Mouse (Mus musculus) neutrophil, adult 65 days (primary cell): ENCODE measurements around the gene Ecsit. TPM values are rescaled to one million over a fixed set of nuclear protein-coding genes. Genes with fewer than 3 reads are reported as not detected.

Source experiments
- total RNA-seq: library from RNA; stranded (reverse); gene quantifications from 2 replicates; pipeline ENCODE4 v1.2.4, GENCODE M21; 2023

Gene Ecsit
- total RNA-seq, result 5.1 and 5.8 TPM in 2 replicates

DNA sequence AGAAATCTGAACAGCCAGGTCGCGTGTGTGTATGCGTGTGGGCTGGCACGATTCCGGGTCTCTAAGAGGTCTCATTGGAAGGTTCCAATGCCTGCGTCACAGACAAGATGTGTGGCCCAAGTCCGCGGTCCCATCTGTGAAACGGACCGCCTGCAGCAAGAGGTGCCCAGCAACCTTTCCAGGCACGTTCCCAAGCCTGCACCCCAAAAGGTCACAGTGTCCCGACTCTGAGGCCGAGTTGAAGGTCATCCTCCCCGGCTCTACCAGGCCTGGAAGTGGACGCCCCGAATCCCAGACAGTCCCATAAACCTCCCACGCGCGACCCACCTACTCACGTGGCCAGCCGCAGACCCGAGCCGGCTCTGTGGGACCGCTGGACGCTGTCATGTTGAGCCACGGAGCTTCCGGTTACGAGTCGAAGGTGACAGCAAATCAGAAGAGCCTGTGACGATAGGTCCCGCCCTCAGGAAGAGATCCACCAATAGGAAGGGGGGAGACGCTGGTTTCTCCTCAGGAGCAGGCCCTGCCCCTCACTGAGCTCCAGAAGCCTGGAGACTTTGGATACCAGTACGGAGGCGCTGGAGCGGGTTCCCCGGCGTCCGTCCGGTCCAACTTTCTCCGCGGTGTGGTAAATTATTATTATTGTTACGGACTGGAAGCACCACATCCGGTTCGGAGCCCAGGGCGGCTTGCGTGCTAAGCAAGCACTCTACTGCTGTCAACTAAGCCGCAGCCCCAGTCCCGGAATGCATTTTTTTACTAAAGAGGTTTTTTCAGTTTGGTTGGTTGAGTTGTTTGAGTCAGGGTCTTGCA lies at the start of gene Ecsit:
Gene Ecsit, minus strand, starts transcription at position 417 of the 813 bp plus-strand sequence.

DNA sequence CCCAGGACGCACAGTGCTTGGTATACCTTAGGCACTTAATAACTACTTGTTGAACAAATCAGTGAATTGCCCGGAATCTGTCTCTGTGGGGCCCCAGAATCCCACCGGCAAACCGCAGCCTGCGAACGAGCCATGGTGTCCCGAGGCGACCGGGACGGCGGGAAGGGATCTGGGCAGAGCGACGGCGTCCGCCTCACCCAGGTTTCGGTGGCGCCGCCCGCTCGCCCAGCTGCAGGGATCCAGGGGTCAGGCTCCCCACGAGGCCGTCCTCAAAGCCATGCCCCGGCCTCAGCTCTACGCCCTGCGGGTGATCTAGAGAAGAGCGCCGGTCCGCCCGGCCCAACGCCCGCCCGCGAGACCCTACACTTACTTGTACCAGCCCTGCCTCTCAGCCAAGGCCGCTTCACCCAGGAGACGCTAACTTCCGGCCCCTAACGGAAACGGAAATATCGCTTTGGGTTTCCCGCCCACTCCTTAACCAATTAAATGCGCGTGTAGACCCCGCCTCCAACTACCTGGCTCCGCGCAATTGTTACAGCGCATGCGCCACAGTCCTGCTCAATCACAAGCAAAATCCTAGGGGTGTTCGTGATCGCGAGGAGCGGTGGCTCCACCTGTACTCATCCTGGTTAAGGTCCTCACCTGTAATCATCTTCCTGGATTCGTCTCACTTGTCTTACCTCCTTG lies 31.6 kb upstream of the Ecsit start, which contains the start of gene Elof1:
Gene Elof1, minus strand, starts transcription at position 433 of the 687 bp plus-strand sequence.

GRCm38 (mm10) chr9:22098993-22099696 lies 13.9 kb upstream of the Ecsit start, which contains the start of gene Cnn1:
Gene Cnn1, plus strand, starts transcription at chr9:22099216.

DNA sequence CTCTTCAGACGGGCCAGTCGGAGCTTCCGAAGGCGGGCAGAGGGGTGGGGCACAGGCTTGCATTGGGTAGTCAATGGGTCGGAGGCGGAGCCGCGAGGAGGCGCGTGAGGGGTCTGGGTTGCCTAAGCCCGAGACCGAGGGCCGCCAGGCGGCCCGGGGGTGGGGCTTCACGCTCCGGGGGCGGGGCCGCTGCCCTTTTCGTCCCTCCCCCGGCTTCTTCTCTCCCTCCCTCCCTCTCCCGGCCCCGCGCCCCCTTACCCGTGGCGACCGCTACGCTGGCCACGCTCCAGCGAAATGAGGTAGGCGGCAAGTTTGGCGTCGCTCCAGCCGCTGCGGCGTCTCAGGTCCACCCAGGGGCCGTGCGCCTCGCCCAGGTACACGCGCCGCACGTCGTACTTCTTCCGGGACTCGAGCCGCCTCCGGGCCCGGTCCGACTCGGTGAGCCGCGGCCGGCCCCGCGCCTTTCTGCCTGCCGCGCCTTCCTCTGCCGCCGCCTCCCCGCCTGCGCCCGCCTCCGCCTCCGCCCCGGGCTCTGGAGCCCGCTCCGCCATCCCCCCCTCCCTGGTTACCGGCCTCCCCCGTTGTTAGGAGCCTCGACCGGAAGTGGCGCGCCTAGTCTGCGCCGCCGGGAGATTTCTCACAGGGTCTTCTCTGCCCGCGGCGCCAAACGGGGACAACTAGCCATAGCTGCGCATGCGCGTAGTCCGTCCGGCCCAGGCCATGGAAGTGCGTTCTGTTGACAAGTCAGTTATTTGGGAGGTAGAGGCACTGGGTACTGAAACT lies 14.3 kb downstream of the Ecsit start, which contains the start of the genes Gm49318 and Zfp653:
Gene Gm49318, minus strand, starts transcription at position 469 of the 783 bp plus-strand sequence.
Gene Zfp653, minus strand, starts transcription at position 586 of the 783 bp plus-strand sequence.

GRCm38 (mm10) chr9:22051958-22052254 lies 33.3 kb downstream of the Ecsit start, which contains the start of gene Elavl3:
Gene Elavl3, minus strand, starts transcription at chr9:22052023.

Other genes with a start within 250 kb of the Ecsit start
- gene Angptl8, start 249.9 kb downstream of the Ecsit start, total RNA-seq, result not detected in 2 replicates
- 1.6 and 4.7 TPM in 2 replicates for gene Dock6, start 232.8 kb downstream of the Ecsit start, total RNA-seq
- 166 and 181 TPM in 2 replicates for gene Rab3d, start 167.2 kb downstream of the Ecsit start, total RNA-seq
- gene Ccdc159, start 158.0 kb downstream of the Ecsit start, total RNA-seq, result 0.95 TPM in 2 replicates
- gene Tmem205, start 157.9 kb downstream of the Ecsit start, total RNA-seq, result 16.4 and 21.5 TPM in 2 replicates
- gene Plppr2, start 148.4 kb downstream of the Ecsit start, total RNA-seq, result 0.85 and 1.7 TPM in 2 replicates
- gene Swsap1, start 129.7 kb downstream of the Ecsit start, total RNA-seq, result 2.9 and 3.6 TPM in 2 replicates
- 1.1 and 1.4 TPM in 2 replicates for gene Epor, start 121.9 kb downstream of the Ecsit start, total RNA-seq
- gene Rgl3, start 96.0 kb downstream of the Ecsit start, total RNA-seq, result 0.19 TPM in 1 of 2 replicates, not detected in the other
- not detected in 2 replicates for gene Ccdc151, start 82.8 kb downstream of the Ecsit start, total RNA-seq
- gene Prkcsh, start 82.6 kb downstream of the Ecsit start, total RNA-seq, result 46.3 and 55.6 TPM in 2 replicates
- gene Elavl3, start 33.4 kb downstream of the Ecsit start, total RNA-seq, result not detected in 2 replicates
- gene Gm49318, start 14.2 kb downstream of the Ecsit start, total RNA-seq, result not detected in 2 replicates
- gene Zfp653, start 14.1 kb downstream of the Ecsit start, total RNA-seq, result 6.9 and 11.7 TPM in 2 replicates
- gene Cnn1, start 13.8 kb upstream of the Ecsit start, total RNA-seq, result not detected in 2 replicates
- 34.3 and 40.5 TPM in 2 replicates for gene Elof1, start 31.7 kb upstream of the Ecsit start, total RNA-seq
- gene Acp5, start 50.3 kb upstream of the Ecsit start, total RNA-seq, result 15.8 and 15.9 TPM in 2 replicates
- gene Pigyl, start 71.4 kb upstream of the Ecsit start, total RNA-seq, result 17.4 and 23.4 TPM in 2 replicates
- not detected in 2 replicates for gene Zfp872, start 102.7 kb upstream of the Ecsit start, total RNA-seq
- gene Zfp809, start 140.3 kb upstream of the Ecsit start, total RNA-seq, result 10.9 and 12.6 TPM in 2 replicates
- gene Zfp599, start 174.5 kb upstream of the Ecsit start, total RNA-seq, result 0.11 and 0.54 TPM in 2 replicates
- 5.3 and 6.6 TPM in 2 replicates for gene Zfp810, start 222.2 kb upstream of the Ecsit start, total RNA-seq